Mouse (Mus musculus) myocyte (in vitro differentiated cells): ENCODE measurements around the gene Zfp64. TPM values are rescaled to one million over a fixed set of nuclear protein-coding genes. Genes with fewer than 3 reads are reported as not detected.

Source experiments
- H3K27me3 ChIP-seq: one replicate; pipeline ENCODE4 v1.6.1; 2011; ENCODE audit not compliant: control insufficient read depth, insufficient read depth, insufficient read length
- H3K36me3 ChIP-seq: one replicate; pipeline ENCODE4 v1.6.1; 2011; ENCODE audit not compliant: control insufficient read depth, insufficient read depth
- H3K4me2 ChIP-seq: one replicate; pipeline ENCODE4 v1.6.1; 2011; ENCODE audit warnings: low read depth, control low read depth
- H3K4me3 ChIP-seq: one replicate; pipeline ENCODE4 v1.5.1; 2011; ENCODE audit warnings: mild to moderate bottlenecking, control low read depth, moderate library complexity
- H3K79me2 ChIP-seq: one replicate; pipeline ENCODE4 v1.6.1; 2011; ENCODE audit not compliant: control insufficient read depth, insufficient read depth
- H3ac ChIP-seq: one replicate; pipeline ENCODE4 v1.6.1; 2011; ENCODE audit not compliant: control insufficient read depth, insufficient read length
- CEBPB ChIP-seq: IDR thresholded peaks from 2 replicates; pipeline ENCODE4 v1.6.1; 2011; ENCODE audit warnings: mild to moderate bottlenecking, moderate library complexity; ENCODE audit not compliant: poor library complexity, insufficient read depth, severe bottlenecking
- E2F4 ChIP-seq: IDR thresholded peaks from one replicate; pipeline ENCODE4 v1.6.1; 2011; ENCODE audit warnings: mild to moderate bottlenecking, control low read depth, moderate library complexity; ENCODE audit not compliant: insufficient read depth
- MAX ChIP-seq: IDR thresholded peaks from one replicate; pipeline ENCODE4 v1.6.1; 2011; ENCODE audit warnings: low read depth, mild to moderate bottlenecking, control low read depth
- MYOD1 ChIP-seq, 3 experiments: IDR thresholded peaks; one replicate each; pipeline ENCODE4 v1.6.1; 2011; ENCODE audit warnings: control low read depth in 2 of 3, low read depth in 2 of 3, mild to moderate bottlenecking in 2 of 3, moderate library complexity in 1 of 3; ENCODE audit not compliant: insufficient read length in 2 of 3, control insufficient read depth in 1 of 3
- MYOG ChIP-seq, 3 experiments: IDR thresholded peaks; one replicate each; pipeline ENCODE4 v1.6.1; 2011; ENCODE audit warnings: control low read depth in 2 of 3, low read depth in 2 of 3, mild to moderate bottlenecking in 2 of 3; ENCODE audit not compliant: insufficient read length in 2 of 3, control insufficient read depth in 1 of 3, insufficient read depth in 1 of 3
- POLR2A ChIP-seq: IDR thresholded peaks from one replicate; pipeline ENCODE4 v1.6.1; 2011; ENCODE audit warnings: low read depth, mild to moderate bottlenecking, control low read depth, moderate library complexity; ENCODE audit not compliant: insufficient read length
- POLR2AphosphoS2 ChIP-seq: IDR thresholded peaks from one replicate; pipeline ENCODE4 v1.6.1; 2011; ENCODE audit warnings: low read depth, control low read depth; ENCODE audit not compliant: insufficient read length
- REST ChIP-seq: IDR thresholded peaks from one replicate; pipeline ENCODE4 v1.6.1; 2011; ENCODE audit warnings: mild to moderate bottlenecking, control low read depth, moderate library complexity; ENCODE audit not compliant: insufficient read depth, insufficient read length
- SRF ChIP-seq: IDR thresholded peaks from one replicate; pipeline ENCODE4 v1.6.1; 2011; ENCODE audit warnings: low read depth; ENCODE audit not compliant: control insufficient read depth, insufficient read length
- TCF12 ChIP-seq: IDR thresholded peaks from one replicate; pipeline ENCODE4 v1.6.1; 2011; ENCODE audit warnings: mild to moderate bottlenecking, control low read depth; ENCODE audit not compliant: poor library complexity, insufficient read depth, severe bottlenecking
- TCF3 ChIP-seq: IDR thresholded peaks from one replicate; pipeline ENCODE4 v1.6.1; 2011; ENCODE audit warnings: low read depth, control low read depth; ENCODE audit not compliant: insufficient read length
- USF1 ChIP-seq: IDR thresholded peaks from one replicate; pipeline ENCODE4 v1.6.1; 2011; ENCODE audit warnings: low read depth, mild to moderate bottlenecking, control low read depth, moderate library complexity
- polyA plus RNA-seq: library from polyadenylated mRNA; unstranded; fragments of >200 nt; fragmentation: generic; extraction: Trizol; gene quantifications from one replicate; pipeline ENCODE4 v1.2.1, GENCODE M21; 2012; ENCODE audit warnings: missing spikeins

Zfp64 gene
- polyA plus RNA-seq, 1 experiment, result 22.6 TPM

DNA sequence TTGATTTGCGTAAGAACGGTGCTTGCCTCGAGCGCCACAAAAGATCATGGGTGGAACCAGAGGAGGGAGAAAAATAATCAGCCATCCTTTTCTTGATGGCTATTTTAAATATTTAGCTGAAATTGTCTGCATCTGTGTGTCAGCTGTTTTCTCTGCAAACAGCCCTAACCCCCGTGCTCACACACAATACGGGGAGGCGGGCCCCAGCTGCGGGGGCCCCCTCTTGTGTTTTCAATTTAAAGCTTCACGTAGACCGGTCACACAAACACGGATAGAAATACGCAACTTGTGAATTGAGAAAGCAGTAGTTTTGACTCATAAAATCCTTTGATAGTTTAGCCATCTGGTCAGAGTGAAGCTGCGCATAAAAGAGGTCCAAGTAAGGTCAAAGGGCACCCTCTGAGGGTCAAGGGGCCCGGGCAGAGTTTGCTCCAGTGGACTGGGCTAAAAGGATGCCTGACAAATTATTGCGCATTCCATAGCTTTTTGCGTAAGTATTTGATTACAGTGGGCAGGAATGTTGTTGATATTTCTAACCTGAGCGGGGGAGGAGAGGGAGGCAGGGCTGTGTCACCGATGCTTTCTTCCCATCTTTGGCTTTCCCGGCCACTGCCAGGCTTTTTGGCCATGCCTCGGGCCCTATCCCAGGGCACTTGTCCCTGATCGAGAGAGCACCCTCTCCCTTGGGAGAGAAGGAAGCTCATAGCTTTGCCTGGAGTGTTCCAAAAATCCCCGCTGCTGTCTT lies 83.4 kb downstream of the Zfp64 start:
- no peak for TF ChIP-seq POLR2A
- no peak for TF ChIP-seq REST
- TF ChIP-seq MYOG (IDR thresholded peaks at IDR 0.05; ENCODE audit: control insufficient read depth in 1 of 3, insufficient read depth in 1 of 3, insufficient read length in 2 of 3, low read depth in 2 of 3), result no peak
- no peak for TF ChIP-seq TCF3
- TF ChIP-seq E2F4, result no peak
- no peak for TF ChIP-seq MAX
- no peak for TF ChIP-seq TCF12
- peaks cover 5% of the 10 kb centered on the region for H3K27me3 ChIP-seq
- no peak overlapping the region for H3K4me3 ChIP-seq
- no peaks in the 10 kb centered on the region for H3K36me3 ChIP-seq
- no peak overlapping the region for H3K4me2 ChIP-seq
- H3K79me2 ChIP-seq, result no peaks in the 10 kb centered on the region
- H3ac ChIP-seq, result no peak overlapping the region

GRCm38 (mm10) chr2:168870480-168870879 lies 84.9 kb downstream of the Zfp64 start:
- H3ac ChIP-seq, result no peak overlapping the region

GRCm38 (mm10) chr2:168866942-168867341 lies 88.4 kb downstream of the Zfp64 start:
- no peak overlapping the region for H3K4me2 ChIP-seq
- peaks cover under 1% of the 10 kb centered on the region for H3K27me3 ChIP-seq
- no peak overlapping the region for H3K4me3 ChIP-seq
- no peak overlapping the region for H3ac ChIP-seq
- H3K36me3 ChIP-seq, result no peaks in the 10 kb centered on the region
- TF ChIP-seq REST (no peak), POLR2A (no peak), POLR2AphosphoS2 (no peak), SRF (no peak), TCF3 (no peak), CEBPB (no peak), MYOG (IDR thresholded peaks at IDR 0.05; ENCODE audit: control insufficient read depth in 1 of 3, insufficient read depth in 1 of 3, insufficient read length in 2 of 3, low read depth in 2 of 3) (no peak), E2F4 (no peak), USF1 (no peak), MAX (no peak), TCF12 (no peak)
- H3K79me2 ChIP-seq, result no peaks in the 10 kb centered on the region

More at GRCm38 (mm10) chr2:168870480-168870879, 84.9 kb downstream of the Zfp64 start:
- Histone ChIP-seq H3K4me3 (no peak overlapping the region), H3K79me2 (no peaks in the 10 kb centered on the region), H3K4me2 (no peak overlapping the region), H3K36me3 (no peaks in the 10 kb centered on the region), H3K27me3 (peaks cover 5% of the 10 kb centered on the region)
- TF ChIP-seq REST, result no peak
- no peak for TF ChIP-seq TCF3

DNA sequence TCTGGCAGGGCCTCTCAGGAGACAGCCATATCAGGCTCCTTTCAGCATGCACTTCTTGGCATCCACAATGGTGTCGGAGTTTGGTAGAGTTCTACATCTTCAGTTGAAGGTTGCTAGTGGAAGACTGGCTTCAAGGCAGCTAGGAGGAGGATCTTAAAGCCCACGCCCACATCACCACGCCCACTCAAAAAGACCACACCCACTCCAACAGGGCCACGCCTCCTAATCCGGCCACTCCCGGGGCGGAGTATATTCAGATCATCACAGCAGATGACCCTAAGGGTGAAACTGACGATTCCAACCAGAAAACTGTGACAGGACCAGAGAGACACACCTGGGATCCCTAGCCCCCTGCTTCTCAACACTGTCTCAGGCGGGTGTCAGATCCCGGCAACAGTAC lies 89.0 kb downstream of the Zfp64 start:
- Histone ChIP-seq H3K36me3 (no peaks in the 10 kb centered on the region), H3ac (no peak overlapping the region), H3K4me3 (no peak overlapping the region), H3K4me2 (no peak overlapping the region), H3K27me3 (no peaks in the 10 kb centered on the region), H3K79me2 (no peaks in the 10 kb centered on the region)
- TF ChIP-seq POLR2A (no peak), REST (no peak), MYOG (IDR thresholded peaks at IDR 0.05; ENCODE audit: control insufficient read depth in 1 of 3, insufficient read depth in 1 of 3, insufficient read length in 2 of 3, low read depth in 2 of 3) (no peak), TCF3 (no peak), CEBPB (no peak), USF1 (no peak)

DNA sequence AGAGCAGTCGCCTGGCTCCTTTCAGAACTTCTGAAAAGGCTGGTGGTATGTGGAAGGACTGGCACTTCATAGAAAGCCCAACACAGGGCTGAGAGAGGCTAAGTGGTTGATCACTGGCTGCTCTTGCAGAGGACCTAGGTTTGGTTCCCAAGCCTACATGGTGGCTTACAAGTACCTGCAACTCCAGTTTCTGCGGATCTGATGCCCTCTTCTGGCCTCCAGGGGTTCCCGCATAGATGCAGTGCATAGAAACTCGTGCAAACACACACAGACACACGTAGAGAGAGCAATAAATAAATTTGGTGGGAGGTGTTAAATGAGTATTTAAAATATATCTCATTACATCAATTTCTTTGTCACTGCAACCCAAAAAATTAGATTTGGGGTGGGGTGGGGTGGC lies 90.5 kb downstream of the Zfp64 start:
- no peak overlapping the region for H3K4me2 ChIP-seq
- no peak overlapping the region for H3ac ChIP-seq
- TF ChIP-seq MYOD1 (IDR thresholded peaks at IDR 0.05; ENCODE audit: control insufficient read depth in 1 of 3, insufficient read length in 2 of 3, low read depth in 2 of 3) (no peak), MAX (no peak), MYOG (IDR thresholded peaks at IDR 0.05; ENCODE audit: control insufficient read depth in 1 of 3, insufficient read depth in 1 of 3, insufficient read length in 2 of 3, low read depth in 2 of 3) (no peak), USF1 (no peak), REST (no peak), CEBPB (no peak), SRF (no peak), TCF3 (no peak), TCF12 (no peak), POLR2A (no peak), POLR2AphosphoS2 (no peak), E2F4 (no peak)
- H3K79me2 ChIP-seq, result no peaks in the 10 kb centered on the region
- H3K4me3 ChIP-seq, result no peak overlapping the region
- H3K36me3 ChIP-seq, result no peaks in the 10 kb centered on the region
- H3K27me3 ChIP-seq, result no peaks in the 10 kb centered on the region
